Mouse (Mus musculus) brain, adult 10 weeks (tissue): ENCODE data around the gene Ndufb6. TPM values are rescaled to one million over a fixed set of nuclear protein-coding genes. Genes with fewer than 3 reads are reported as not detected.

Source experiments
- polyA plus RNA-seq: library from polyadenylated mRNA; stranded (reverse); fragments of 350-450 nt; fragmentation: Illumina TruSeq; extraction: RNeasy Lipid Tissue Mini Kit (QIAGEN cat#74804); gene quantifications from one replicate; pipeline ENCODE4 v1.2.3, GENCODE M21; 2015; ENCODE audit warnings: low read depth, low replicate concordance

The Ndufb6 gene
- 319 TPM for polyA plus RNA-seq

GRCm38 (mm10) chr4:40279276-40279900 is at the start of gene Ndufb6:
Ndufb6 (minus strand) TSS chr4:40279421.

GRCm38 (mm10) chr4:40269430-40270032 is 9.7 kb downstream of the Ndufb6 start, which contains the start of the genes Smim27 and Topors:
Smim27 (plus strand) TSS chr4:40269579.
Topors (minus strand) TSS chr4:40269850.

GRCm38 (mm10) chr4:40239409-40240271 is 39.6 kb downstream of the Ndufb6 start, which contains the start of gene Ddx58:
Ddx58 (minus strand) TSS chr4:40239828.

Other genes with a start within 250 kb of the Ndufb6 start
- gene Aco1, start 136.3 kb downstream of the Ndufb6 start, polyA plus RNA-seq = 18.1 TPM
- 3.2 TPM for gene Ddx58, start 39.6 kb downstream of the Ndufb6 start, polyA plus RNA-seq
- gene Smim27, start 9.8 kb downstream of the Ndufb6 start, polyA plus RNA-seq = 3.9 TPM
- 15.5 TPM for gene Topors, start 9.6 kb downstream of the Ndufb6 start, polyA plus RNA-seq
- gene Tmem215, start 192.8 kb upstream of the Ndufb6 start, polyA plus RNA-seq = 11.4 TPM